ENCODE assay signal across 19 mouse cellular contexts in the genomic region with DNA sequence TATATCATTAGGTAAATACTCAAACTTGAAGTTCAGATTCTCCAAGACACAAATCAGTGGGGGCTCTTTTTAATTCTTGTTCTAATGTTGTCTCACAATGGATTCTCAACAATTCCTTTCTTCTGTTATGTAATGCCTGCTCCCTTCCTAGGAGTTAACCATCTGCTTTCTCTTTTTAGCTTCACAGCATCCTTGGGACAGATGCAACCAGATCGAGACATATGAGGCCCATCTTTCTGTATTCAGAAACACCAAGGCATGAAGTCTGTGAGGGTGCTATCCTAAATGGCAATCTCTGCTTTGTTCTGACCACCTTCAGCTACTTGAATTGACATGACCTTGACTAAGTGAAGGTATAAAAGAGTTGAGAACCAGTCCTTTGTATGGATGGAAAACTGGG.
DNase-seq lines count a peak whose midpoint lies in the region; TF ChIP-seq lines count a peak whose summit lies in the region.
"Had no signal": no experiment of that assay in that cellular context is flagged by ENCODE, and none has a peak within 500 bp of the region (broad histone marks: within the 10 kb centered on the region; RNA-seq: fewer than 3 reads in every experiment).

No protein-coding gene starts in this region.

- peaks cover 25% of the 10 kb centered on the region for H3K4me1 ChIP-seq in cortical plate, adult 2 months (ENCODE audit: control insufficient read depth, insufficient read depth, low read length)
- H3K4me1 ChIP-seq: embryonic facial prominence, embryonic 15.5 days; forebrain, embryonic 10.5 days had no signal

- H3K4me3 ChIP-seq in layer of hippocampus, adult 2 months: no peak overlapping the region
- H3K4me3 ChIP-seq in cortical plate, adult 2 months (ENCODE audit: insufficient read depth, low read length): no peak overlapping the region
- H3K4me3 ChIP-seq: embryonic facial prominence, embryonic 13.5 days; embryonic facial prominence, embryonic 15.5 days; erythroblast, embryonic 14.5 days; forebrain, embryonic 10.5 days; forebrain, embryonic 13.5 days; forebrain, embryonic 15.5 days had no signal

- no peak for TF ChIP-seq CTCF in layer of hippocampus, adult 2 months (conservative IDR thresholded peaks at IDR 0.05)
- TF ChIP-seq CTCF in cortical plate, adult 2 months (IDR thresholded peaks at IDR 0.05; ENCODE audit: extremely low read depth, insufficient read depth, low read length): no peak

- peak overlapping the region; percentile 84 for H3K27ac ChIP-seq in layer of hippocampus, adult 2 months
- peak overlapping the region; percentile 78 for H3K27ac ChIP-seq in cortical plate, adult 2 months (ENCODE audit: insufficient read depth, low read length)
- H3K27ac ChIP-seq: embryonic facial prominence, embryonic 13.5 days; embryonic facial prominence, embryonic 15.5 days; forebrain, embryonic 10.5 days; forebrain, embryonic 13.5 days; forebrain, embryonic 15.5 days had no signal

- no peak for TF ChIP-seq POLR2A in cortical plate, adult 2 months (IDR thresholded peaks at IDR 0.05; ENCODE audit: extremely low read depth, insufficient read depth, low read length)

- DNase-seq in layer of hippocampus, adult 2 months (ENCODE audit: low spot score in 2 of 2): no peak
- no peak for DNase-seq in layer of hippocampus, postnatal 25 days (ENCODE audit: extremely low spot score in 1 of 2, low spot score in 1 of 2)
- DNase-seq in brain, adult 2 months (ENCODE audit: low read depth, low spot score): peak; percentile 72
- no peak for DNase-seq in urinary bladder, postnatal 36 days (ENCODE audit: low spot score in 2 of 2)
- DNase-seq: adrenal gland, adult 2 months; adrenal gland, postnatal 10 days; adrenal gland, postnatal 25 days; cerebellum, adult 11-12 months; cerebellum, adult 2 months; cerebellum, adult 9-10 months; cerebellum, postnatal 10 days; cerebellum, postnatal 25 days had no signal
